Comparison of ENCODE assay signal across 10 mouse cellular contexts in genomic region chr8:92365241-92365943, GRCm38 (mm10). TPM values are rescaled to one million over a fixed set of nuclear protein-coding genes. Genes with fewer than 3 reads are reported as not detected.
A peak's percentile ranks its signal among the peaks of the same experiment; 100 is the strongest.
DNase-seq lines count a peak whose midpoint lies in the region; ATAC-seq lines count a peak whose summit lies in the region.
"Had no signal": no experiment of that assay in that cellular context is flagged by ENCODE, and none has a peak within 500 bp of the region (broad histone marks: within the 10 kb centered on the region; RNA-seq: fewer than 3 reads in every experiment).

No protein-coding gene starts in this region.

- 2% methylated on average over 36 of the region's 36 CpGs for WGBS in forebrain, embryonic 14.5 days

- no peaks in the 10 kb centered on the region for H3K9me3 ChIP-seq in forebrain, embryonic 14.5 days (replicated peaks; ENCODE audit: control insufficient read depth, low read length)

- no peak overlapping the region for H3K4me3 ChIP-seq in forebrain, embryonic 14.5 days (ENCODE audit: low read depth, low read length)

- peaks cover 84% of the 10 kb centered on the region for H3K27me3 ChIP-seq in forebrain, embryonic 14.5 days (replicated peaks; ENCODE audit: control insufficient read depth, insufficient read depth, low read length)

- H3K4me2 ChIP-seq in forebrain, embryonic 14.5 days (ENCODE audit: low read length) = peak overlapping the region; percentile 12; the same call in 1 of the 2 replicates

- H3K4me1 ChIP-seq in forebrain, embryonic 14.5 days (ENCODE audit: control insufficient read depth, insufficient read depth, low read length) = peaks cover 2% of the 10 kb centered on the region

- intact Hi-C loops in left cerebral cortex, postnatal 10 days (cut with DNase I) = no loop called here

- H3K9ac ChIP-seq in forebrain, embryonic 14.5 days (ENCODE audit: low read length) = no peak overlapping the region
- H3K9ac ChIP-seq: liver, embryonic 14.5 days had no signal

- H3K27ac ChIP-seq in forebrain, embryonic 14.5 days (ENCODE audit: low read depth, low read length) = no peak overlapping the region
- H3K27ac ChIP-seq: liver, embryonic 14.5 days had no signal

- ATAC-seq in forebrain, embryonic 14.5 days = no peak

- DNase-seq in frontal cortex, postnatal 36 days (ENCODE audit: low spot score in 2 of 2) = peak; percentile 10 to 24
- no peak for DNase-seq in frontal cortex, adult 2 months (ENCODE audit: extremely low spot score in 1 of 2, low spot score in 1 of 2)
- DNase-seq in B cell, adult 2 months = peak; percentile 6 to 11
- DNase-seq in forebrain, embryonic 14.5 days (ENCODE audit: low spot score) = peak; percentile 62
- DNase-seq in lung, postnatal 14 days = peak; percentile 11
- no peak for DNase-seq in MN1 (ENCODE audit: low spot score)
- DNase-seq in left cerebral cortex, postnatal 10 days (ENCODE audit: extremely low spot score in 1 of 2, low spot score in 2 of 2) = no peak
- DNase-seq in right cerebral cortex, adult 18-20 months = no peak

- H3K36me3 ChIP-seq in forebrain, embryonic 14.5 days (ENCODE audit: control insufficient read depth, insufficient read depth, low read length) = no peaks in the 10 kb centered on the region

RNA-seq across cellular contexts. Expression of gene Irx5, which starts 8.0 kb away (rescaled TPM):
- 0.04 and 0.06 TPM in 2 replicates for polyA plus RNA-seq in frontal cortex, adult 2 months (2012; rRNA removed)
- 1.3 and 2.0 TPM in 2 replicates for polyA plus RNA-seq in forebrain, embryonic 14.5 days (2014; fragmentation: Nextera tagmentation; extraction: Ambion mirVana)
- not detected for total RNA-seq in left cerebral cortex, postnatal 10 days (2021)
- total RNA-seq: common myeloid progenitor, adult 5-6 weeks had no signal

Comparison
In these comparisons a context has a peak if more than half of its experiments do, and no peak if none do; other contexts are left out.
1. DNase-seq: peak in frontal cortex, postnatal 36 days (2 of 2), B cell, adult 2 months (2 of 2), forebrain, embryonic 14.5 days (single experiment) and lung, postnatal 14 days (single experiment); none in frontal cortex, adult 2 months (0 of 2), MN1 (single experiment), left cerebral cortex, postnatal 10 days (0 of 2) and right cerebral cortex, adult 18-20 months (single experiment).